Mouse (Mus musculus): Measurements from ENCODE around the gene Tmem56.

The Tmem56 gene

DNA sequence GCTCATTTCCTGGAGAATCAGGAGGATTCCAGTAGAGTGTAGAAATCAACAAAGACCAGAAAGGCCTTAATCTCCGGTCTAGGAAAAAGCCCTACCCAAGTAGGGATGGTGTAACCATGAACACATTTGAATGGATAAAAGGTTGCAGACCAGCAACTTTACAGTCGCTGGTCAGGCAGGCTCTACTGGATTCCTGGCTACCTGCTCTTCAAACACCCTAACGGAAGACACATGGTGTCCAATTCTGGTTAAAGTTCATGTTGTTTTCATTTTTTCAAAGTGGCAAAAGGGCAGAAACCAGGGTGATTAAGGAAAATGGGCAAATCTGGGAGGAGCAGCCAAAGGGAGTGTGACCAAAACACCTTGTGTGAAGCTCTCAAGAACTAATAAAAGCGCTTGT is 5.9 kb downstream of the Tmem56 start:
- DNase-seq = peak; percentile 16 to 45

DNA sequence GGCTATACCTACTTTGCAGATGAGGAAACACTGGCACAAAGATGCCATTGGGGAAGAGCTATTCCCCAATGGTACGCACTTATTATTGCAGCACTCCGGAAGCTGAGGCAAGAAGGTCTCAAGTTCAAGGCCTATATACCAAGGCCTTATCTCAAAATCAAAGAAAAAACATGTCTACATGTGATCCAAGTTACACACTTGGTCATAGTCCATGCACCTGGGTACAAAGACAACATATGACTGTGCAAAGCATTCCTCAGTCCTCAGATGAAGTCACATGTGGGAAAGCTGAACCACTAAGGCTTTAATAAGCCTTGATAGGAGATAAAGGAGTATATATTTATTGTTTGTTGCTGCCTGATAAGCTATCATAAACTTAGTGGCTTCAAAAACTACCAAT is 8.9 kb downstream of the Tmem56 start:
- no peak for DNase-seq

DNA sequence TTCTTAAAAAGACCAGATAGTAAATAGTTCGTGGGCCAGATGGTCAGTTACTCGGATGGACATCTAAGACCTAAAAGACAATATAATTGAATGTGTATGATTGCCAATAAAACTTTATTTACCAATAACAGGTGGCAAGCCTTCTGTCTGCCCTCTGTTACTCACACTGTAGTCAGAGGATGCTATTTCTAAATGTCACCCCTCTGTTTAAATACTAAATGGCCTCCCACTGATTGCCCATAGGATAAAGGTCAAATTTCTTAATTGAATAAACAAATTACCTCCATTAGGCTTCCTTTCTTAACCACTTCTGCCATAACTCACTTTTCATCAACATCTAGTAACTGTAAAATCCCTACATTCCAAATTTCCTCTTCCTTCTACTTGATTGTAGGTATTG is 10.3 kb downstream of the Tmem56 start:
- DNase-seq = no peak

DNA sequence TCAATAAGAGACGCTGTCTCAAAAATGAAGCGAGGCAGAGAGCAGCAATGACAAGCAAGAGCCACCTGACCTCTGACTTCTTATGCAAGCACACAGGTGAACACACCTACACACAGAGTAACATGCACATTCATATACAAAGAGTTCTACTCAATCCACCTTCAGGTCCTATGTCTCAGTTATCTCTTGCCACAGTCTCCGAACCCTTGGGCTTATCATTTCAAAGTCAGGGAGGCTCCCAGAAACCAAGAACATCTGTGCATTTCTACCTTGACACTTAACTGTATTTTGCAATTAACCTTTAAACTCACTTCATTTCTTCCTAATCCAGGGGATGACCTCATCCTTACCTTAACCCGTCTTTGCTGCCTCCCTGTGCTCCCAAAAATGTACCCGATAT is 15.6 kb downstream of the Tmem56 start:
- DNase-seq = no peak

DNA sequence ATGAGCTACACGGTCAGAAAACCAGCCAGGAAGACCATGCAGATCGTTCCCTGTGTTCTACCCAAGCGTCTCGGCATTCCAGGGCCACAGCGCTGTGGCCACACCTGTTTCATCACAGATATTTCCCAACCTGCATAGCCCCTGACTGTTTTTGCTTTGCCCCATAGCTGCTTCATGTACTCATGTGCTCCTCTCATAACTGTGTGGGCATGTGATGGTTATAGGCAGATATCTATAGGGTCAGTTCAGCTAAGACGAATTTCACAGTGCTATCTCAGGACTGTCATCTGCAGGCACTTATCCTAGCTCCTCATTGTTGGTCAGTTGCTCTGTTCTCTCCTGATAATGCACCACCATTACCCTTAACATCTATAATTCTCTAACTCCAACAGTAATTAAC is 18.7 kb downstream of the Tmem56 start:
- DNase-seq = no peak

DNA sequence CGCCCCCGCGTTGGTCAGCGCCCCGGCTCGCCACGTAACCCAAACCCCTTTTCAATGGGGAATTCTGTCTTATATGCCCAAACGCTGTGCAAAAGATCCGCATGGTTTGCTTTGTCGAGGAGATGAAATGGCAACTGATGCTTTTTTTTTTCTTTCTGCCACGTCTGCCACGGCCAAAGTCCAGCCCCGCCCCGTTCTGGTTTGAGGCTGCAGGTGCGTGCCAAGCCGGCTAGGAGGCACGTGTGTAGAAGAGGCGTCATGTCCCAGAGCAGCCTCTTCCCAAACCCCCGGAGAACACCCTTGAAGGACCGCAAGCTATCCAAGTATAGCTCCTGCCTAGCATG is 19.7 kb downstream of the Tmem56 start:
- DNase-seq = peak; percentile 83 to 90

DNA sequence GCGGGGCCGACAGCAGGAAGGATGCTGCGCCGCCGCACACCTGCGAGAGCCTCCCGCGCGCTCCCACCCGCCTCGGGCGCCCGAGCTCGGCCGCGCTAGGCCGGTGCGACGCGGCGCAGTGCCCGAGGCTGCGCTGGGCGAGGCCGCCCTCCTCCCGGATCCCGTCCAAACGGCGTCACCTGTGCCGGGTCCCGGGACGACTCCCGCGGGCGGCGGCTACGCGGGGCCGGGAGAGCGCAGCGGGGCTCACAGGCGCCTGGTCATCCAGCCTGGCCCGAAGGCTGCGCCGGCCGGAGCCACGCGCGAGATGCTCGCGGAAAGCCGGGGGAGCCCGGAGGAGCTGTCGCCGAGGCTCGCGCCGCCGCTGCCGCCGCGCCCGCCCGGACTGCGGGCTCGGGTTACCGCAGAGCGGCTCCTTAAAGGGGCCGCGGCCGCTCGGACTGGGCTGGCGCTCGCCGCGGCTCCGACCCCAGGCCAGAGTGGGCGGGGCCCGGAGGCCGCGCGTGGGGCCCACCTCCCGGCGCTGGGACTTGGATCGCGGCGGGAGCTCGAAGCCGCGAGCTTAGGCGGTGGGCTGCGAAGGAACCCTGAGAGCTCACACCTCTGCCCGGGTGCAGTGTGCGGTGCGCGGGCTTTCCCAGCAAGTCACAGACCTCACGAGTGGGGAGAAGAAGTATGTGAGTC is 20.2 kb downstream of the Tmem56 start:
- peak in 1 of 2 experiments; percentile 24 for DNase-seq

DNA sequence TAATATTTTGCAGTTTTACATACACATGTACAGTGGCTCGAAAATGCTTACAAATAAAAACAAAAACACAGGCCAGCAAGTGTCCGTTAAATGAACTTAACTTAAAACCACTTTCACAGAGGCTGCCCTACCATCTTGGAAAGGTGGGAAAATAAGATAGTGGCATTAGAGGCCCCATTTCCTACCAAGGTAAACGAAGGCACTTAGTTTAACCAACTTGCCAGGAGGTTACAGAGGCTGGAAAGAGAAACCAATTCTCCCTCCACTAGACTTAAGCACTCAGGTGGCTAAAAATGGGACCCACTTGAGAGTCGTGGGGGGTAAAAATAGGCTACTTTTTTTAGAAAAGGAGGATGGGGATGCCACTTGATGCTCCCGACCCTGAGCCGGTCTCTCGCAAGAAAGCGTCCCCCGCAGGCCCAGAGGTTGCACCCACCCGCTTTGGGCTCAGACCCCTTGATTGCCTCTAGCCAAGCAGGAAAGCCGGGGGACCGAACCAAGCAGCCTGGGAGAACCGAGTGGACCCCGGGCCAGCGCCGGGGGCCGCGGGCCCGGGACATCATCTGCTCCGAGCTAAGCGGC is 20.9 kb downstream of the Tmem56 start:
- DNase-seq = no peak

DNA sequence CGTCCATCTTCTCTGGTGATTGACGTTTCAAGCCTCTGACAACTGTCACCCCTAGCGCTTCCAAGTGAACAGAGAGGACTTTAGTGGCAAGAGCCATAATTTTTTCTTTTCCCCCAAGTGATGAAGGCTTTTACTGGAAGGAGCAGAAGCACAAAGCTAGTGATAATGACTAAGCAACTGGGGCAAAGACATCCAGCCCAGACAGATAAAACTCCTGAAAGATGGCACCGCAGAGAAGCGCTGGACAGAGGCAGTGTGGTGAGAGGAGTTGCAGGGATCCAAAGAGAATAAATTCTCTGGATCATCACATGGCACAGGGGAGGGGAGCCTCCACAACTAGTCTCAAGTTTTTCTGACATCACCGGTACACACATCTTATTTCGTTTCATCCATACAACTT is 21.6 kb downstream of the Tmem56 start:
- DNase-seq = no peak

DNA sequence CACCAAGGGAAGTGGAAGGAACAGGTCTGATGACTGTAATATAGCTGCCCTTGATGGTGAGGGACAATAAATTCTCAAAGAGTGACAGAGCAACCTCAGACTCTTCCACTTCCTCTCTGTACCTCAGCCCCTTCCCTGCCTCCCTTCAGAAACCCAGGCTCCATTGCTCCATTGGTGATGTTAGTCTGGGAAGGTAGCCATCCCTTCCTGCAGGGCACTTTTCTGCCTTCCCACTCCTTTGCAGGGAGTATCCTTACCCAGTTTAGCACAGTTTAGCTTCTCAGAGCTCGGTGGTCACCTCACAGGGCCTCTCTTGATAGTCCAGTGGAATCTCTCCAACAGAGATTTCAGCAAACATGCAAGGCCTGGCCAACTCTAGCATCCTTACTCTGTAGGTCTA is 22.1 kb downstream of the Tmem56 start:
- no peak for DNase-seq

DNA sequence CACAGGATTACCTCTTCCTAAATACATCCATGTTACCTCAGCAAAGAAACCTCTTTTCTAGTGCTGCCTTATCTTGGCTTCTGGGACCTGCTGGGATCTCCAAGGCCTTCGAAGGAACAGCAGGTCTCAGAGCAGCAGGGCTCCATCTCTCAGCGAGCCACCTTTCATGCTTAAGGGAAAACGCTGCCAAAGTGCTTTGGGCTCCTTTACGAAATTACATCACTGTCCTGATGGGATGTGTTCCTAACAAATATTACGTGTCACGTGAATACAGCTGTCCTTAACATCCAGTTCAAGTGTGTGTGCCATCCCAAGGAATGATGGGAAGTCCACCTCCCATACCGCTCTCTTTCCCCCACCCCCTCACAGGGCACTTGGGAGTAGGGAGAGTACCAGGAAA is 22.9 kb downstream of the Tmem56 start:
- DNase-seq = no peak

DNA sequence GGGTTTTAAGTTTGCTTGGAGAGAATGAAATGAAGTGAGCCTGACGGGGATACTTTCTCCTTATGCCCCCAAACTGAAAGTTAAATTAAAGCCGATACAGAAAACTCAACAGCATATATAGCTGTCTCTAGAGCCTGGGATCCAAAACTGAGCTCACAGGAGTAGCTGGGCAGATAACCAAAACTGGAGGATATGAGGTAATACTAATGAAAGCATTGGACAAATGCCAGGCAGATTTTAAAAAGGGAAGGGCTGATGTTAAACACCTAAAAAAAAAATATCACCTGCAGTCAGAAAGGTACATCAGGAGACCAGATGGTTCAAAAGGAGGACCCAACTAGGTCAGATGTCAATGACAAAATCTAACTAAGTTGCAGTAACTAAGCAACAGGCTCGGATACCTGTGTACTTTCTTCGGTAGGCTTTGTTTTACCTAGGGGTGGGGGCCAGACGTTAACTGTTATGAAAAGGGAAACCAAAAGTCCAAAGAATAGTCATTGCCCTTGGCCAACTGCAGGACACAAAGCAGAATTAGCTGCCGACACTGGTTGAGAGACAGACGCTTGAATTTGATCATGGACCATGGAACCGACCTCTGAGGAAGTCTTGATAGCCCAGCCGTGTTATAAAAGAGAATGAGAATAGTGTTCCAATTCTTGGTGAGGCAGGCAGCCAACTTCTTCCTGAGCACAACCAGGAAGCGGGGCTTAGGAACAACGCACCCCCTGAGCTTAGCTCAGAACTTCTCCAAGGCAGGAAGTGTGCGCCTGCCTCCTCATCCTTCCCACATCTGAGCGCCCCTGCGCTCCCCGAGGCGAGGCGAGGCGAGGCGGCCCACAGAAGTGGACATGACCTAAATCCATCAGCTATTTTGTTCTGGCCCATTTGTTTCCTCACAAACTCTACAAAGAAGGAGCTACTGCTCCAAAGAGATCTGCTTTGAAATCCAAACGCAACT is 24.1 kb downstream of the Tmem56 start:
- DNase-seq = no peak

DNA sequence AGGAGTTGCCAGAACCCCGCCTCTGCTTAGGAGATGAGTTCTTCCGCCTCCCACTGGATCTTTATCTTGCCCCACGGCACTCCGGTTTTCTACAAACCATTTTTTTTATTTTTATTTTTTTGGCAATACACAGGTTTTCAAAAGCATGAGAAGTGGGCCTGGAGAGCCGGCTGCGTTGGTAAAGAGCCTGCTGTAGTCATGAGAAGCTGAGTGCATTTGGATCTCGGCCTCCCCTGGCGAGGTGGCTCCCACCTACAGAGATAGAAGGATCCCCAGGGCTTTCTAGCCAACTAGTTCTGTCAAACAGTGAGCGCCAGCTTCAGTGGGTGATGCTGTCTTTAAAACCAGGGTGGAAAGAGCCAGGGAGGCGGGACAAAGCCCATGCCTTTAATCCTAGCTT is 25.5 kb downstream of the Tmem56 start:
- DNase-seq = no peak

DNA sequence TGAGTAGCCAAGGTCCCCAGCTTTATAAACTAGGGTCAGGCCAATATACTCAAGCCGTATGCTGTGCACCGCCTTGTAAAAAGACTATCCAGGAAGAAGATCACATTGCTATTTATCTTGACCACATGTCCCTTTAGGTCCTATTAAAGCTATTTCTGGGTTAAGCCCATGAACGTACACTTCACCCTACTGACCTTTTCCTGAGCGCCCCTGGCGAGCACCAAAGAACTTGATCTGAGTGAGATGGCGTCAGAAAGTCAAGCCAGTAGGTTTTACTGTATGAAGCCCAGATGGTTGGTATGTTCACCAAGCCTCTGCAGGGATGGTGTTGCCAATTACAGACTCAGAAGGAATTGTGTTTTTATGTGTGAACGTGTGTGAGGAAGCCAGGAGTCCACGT is 26.8 kb downstream of the Tmem56 start:
- no peak for DNase-seq

DNA sequence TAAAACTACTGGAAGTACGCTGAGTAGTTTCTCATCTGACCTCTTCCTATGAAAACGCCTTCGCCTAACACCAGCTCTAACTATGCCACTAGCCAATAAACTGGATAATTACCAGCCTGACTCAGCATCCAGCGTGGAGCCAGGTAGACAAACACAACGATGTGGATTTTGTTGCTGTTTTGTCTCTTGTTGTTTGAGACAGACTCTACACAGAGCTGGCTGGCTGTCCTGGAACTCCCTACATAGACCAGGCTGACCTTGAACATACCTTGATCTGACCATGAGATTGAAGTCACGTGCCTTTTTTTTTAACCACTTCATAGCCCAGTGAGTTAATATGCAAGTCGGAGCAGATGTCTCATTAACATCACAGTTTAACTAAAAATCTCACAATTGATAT is 27.4 kb downstream of the Tmem56 start:
- no peak for DNase-seq

DNA sequence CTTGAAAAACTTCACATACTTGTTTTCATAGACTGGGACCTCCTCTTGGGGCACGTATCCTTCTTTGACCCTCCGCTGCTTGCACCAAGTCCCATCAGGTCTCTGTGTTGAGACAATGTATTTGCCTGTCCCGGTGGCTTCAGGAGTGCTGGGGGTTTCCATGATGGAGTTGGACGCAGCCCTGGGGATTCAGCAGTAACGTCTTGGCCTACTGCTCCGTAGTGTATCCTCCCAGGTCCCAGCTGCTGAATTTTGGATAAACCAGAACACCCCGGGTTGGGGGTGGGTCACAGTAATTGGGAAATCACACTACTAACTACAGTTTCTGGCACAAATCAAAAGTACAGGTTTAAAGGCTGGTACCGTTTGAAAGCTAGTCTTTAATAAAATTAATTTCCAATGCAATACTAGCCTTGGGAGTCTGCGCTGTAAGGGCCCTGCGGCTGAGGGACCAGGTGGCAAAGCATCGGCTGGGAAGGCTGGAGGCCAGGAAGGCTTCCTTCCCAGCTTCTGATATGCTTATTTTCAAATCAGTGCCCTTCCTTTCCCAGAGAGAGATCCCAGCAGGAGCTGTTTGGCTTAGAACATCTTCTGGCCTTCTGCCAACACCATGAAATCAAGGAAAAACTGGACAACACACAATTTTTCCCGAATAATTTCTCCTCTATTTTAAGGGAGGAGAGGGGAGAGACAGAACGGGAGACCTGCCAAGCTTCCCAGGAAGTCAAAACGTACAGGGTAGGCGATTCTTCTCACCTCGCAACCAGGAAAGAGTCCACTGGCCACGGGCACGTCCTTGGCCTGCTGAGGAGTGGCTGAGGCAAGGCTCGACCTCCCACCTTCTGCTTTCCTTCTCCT is 32.1 kb downstream of the Tmem56 start:
- DNase-seq = no peak

DNA sequence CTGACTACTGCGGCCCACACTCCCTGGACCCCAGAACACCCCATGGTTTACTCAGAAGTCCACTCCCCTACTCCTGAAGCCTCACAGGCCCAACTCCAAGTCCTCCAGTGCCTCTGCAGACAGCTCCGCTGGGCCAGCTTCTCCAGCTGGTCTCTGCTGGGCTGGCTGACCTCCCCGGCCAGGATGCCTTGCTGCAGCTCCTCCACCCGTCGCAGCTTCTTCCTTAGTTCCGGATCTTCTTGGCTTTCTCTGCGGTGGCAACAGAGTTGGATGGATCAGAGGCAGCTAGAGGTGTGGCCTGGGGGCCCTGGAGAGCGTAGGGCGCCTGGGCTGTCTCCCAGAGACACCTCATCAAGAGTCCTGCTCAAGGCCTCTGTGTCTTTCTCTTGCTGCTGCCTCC is 32.9 kb downstream of the Tmem56 start:
- DNase-seq = no peak

DNA sequence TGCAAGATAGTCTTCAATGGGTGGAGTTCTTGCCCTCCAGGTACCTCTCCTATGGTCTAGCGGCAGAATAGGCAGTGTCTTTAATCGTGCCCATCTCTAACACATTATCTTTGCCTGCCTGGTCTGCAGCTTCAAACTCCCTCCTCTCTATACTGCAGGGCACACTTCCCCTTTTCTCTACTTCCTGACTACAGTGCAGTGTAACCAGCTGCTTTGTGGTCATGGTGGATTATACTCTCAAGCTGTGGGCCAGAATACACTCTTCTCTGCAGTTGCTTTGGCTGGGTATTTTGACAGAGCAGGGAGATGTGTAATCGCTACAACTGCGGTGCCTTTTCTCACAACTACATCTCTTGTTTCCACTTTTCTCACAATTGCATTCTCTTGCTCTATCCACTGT is 40.0 kb downstream of the Tmem56 start:
- DNase-seq = no peak

DNA sequence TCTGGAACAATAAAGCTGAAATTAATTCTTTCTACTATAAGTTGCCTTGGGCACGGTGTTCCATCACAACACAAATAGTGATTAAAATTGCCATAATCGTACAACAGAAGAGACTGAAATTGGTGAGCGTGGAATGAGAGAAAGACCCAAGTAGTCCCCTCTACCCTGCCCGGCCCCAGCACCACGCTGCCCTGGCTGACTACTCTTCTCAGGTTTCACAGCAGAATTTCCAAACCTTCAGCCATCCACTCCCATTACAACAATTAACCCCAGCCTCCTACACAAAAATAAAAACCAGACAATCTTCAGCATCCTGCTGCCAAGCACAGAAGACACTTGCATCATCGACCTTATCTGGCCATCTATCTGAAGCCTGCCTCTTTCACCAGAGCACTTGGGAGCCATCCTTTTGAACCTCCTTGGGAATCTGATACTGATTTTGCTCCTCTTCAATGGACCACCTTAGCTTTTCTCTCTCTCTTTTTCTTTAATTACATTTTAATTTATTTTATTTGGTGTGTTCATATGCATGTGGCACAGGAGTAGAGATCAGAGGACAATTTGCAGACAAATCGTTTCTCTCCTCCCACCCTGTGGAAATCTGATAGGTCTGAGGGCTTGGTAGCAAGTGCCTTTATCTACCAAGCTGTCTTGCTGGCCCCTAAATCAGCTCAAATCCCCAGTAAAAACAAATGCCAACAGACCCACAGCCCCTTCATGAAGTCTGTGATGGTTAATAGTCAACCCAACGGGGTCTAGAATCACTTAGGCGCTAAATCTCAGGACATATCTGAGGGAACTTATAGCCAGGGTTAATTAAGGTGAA is 40.6 kb downstream of the Tmem56 start:
- no peak for DNase-seq

DNA sequence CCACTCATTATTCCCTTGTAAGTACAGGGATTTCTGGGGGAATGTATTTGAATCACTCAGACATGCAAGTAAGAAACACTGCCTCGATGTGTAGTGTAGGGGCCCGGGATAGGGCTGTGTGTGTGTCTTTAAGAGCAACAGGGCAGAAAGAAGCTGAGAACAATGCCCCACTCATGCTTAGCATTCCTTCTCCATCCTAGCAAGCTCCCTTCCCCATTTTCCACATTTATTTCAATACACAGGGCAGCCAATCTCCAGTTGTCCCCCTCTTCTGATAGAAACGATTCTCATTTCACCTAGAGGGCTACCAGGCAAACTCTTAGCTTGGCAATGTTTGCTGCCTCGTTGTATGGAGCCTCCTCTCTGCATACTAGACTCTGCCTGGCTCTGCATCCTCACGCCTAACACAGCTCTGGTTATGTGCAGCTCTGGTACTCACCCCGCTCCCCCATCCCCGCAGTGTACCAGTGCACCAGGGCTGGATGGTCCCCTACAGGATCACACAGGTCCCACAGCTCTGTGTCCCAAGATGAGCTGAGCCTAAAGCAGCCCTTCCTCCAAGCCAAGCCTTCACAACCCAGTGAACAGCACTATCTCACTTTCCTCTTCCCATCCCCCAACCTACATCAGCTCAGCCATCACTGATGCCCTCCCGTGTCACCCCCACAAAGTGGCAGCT is 42.4 kb downstream of the Tmem56 start:
- no peak for DNase-seq

DNA sequence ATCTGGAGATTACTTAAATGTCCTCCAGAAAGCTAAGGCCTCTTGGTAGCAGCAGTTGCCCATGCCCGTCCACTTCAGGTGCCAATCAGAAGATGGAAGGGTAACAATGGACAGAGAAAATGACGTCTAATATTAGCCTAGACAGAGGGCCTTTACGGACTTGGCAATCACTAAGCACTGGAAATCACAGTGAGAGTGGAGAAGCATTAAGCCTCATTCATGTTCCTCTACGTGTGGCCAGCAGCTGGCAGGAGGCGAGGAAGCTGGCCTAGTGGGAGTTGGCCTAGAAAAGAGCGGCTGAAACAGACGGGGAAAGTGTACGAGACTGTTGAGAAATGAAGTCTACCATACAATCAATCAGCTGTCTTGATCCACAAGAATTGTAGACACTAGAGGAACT is 43.8 kb downstream of the Tmem56 start:
- DNase-seq = no peak

DNA sequence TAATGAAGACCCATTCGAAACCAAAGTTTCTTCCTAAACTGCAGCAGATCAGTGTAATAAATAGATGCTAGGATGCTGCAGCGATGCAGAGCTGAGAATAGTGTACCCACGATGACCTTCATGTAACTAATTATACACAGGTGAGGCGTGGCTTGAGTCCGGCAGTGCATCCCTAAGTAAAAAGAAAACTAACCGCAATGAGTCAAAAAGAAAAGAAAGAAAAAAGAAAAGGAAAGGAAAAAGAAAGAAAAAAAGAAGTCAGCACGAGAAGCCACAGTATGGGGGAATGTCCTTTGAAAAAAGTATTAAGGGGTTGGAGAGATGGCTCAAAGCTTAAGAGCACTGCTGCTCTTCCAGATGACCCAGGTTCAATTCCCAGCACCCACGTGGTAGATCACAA is 58.1 kb downstream of the Tmem56 start:
- DNase-seq = no peak
